Mouse (Mus musculus) liver, postnatal 0 days (tissue): ENCODE data around the gene Macrod1.

ENCODE experiments used
- CTCF ChIP-seq: sonication (generic); IDR thresholded peaks from 2 replicates; pipeline ENCODE4 v1.5.1; 2016; ENCODE audit warnings: antibody characterized with exemption, low read depth
- EP300 ChIP-seq: IDR thresholded peaks from 2 replicates; pipeline ENCODE4 v1.6.1; 2016; ENCODE audit warnings: antibody characterized with exemption, low read depth, mild to moderate bottlenecking

GRCm38 (mm10) chr19:7205753-7206736 is 149.4 kb downstream of the Macrod1 start, which contains the start of gene Otub1:
- TF ChIP-seq CTCF (no peak; the same call in 1 of the 2 replicates), EP300 (peak; percentile 37; the same call in 1 of the 2 replicates)
